Mouse (Mus musculus) hindlimb bud, embryonic 11.5 days (tissue): ENCODE results near the gene Axl.

Source experiments
- DNase-seq: peaks from one replicate; pipeline ENCODE4 v3.0.0-alpha.2; 2012; ENCODE audit warnings: low read depth, low spot score; ENCODE audit errors: extremely low spot score

Gene Axl

GRCm38 (mm10) chr7:25712801-25713200 lies 75.7 kb downstream of the Axl start:
- DNase-seq, result no peak

GRCm38 (mm10) chr7:25711731-25712197 lies 76.7 kb downstream of the Axl start:
- DNase-seq, result no peak

- no peak for DNase-seq
These were observed 77.3 kb downstream of the Axl start for GRCm38 (mm10) chr7:25711165-25711564.

- no peak for DNase-seq
These were observed 77.9 kb downstream of the Axl start for GRCm38 (mm10) chr7:25710519-25711130.

GRCm38 (mm10) chr7:25709961-25710360 lies 78.5 kb downstream of the Axl start:
- no peak for DNase-seq

- DNase-seq, result no peak
These were observed 80.8 kb downstream of the Axl start for GRCm38 (mm10) chr7:25707581-25708292.
